Mouse (Mus musculus) heart, adult 2 months (tissue): ENCODE results near the gene Rps6ka2.

Experiments
- CTCF ChIP-seq: fragments of 200-600 bp; IDR thresholded peaks from 2 replicates; pipeline ENCODE4 v1.8.1; 2022; ENCODE audit warnings: antibody characterized with exemption, mild to moderate bottlenecking, moderate library complexity
- EP300 ChIP-seq: fragments of 200-500 bp; IDR thresholded peaks from 2 replicates; pipeline ENCODE4 v1.6.1; 2011; ENCODE audit warnings: low read depth, low read length, control low read depth; ENCODE audit not compliant: insufficient read depth

GRCm38 (mm10) chr17:7265705-7266368 lies 95.9 kb downstream of the Rps6ka2 start:
- no peak for TF ChIP-seq CTCF
- no peak for TF ChIP-seq EP300
